In genomic region chr1:87908006-87908405, GRCm38 (mm10) we compare ENCODE assay signal across 20 mouse cellular contexts. TPM values are rescaled to one million over a fixed set of nuclear protein-coding genes. Genes with fewer than 3 reads are reported as not detected.
A peak's percentile ranks its signal among the peaks of the same experiment; 100 is the strongest.
DNase-seq lines count a peak whose midpoint lies in the region; ATAC-seq and TF ChIP-seq lines count a peak whose summit lies in the region.
"Had no signal": no experiment of that assay in that cellular context is flagged by ENCODE, and none has a peak within 500 bp of the region (broad histone marks: within the 10 kb centered on the region; RNA-seq: fewer than 3 reads in every experiment).

No protein-coding gene starts in this region.

- peak; percentile 56 for DNase-seq in kidney, adult 2 months
- DNase-seq in liver, adult 2 months (ENCODE audit: extremely low read depth, low read depth, low spot score) = no peak
- no peak for DNase-seq in liver, embryonic 11.5 days (ENCODE audit: low spot score)
- no peak for DNase-seq in left cerebral cortex, postnatal 25 days (ENCODE audit: low spot score in 2 of 2)
- no peak for DNase-seq in right cerebral cortex, adult 18-20 months
- DNase-seq: adrenal gland, adult 2 months; adrenal gland, postnatal 10 days; adrenal gland, postnatal 25 days; cerebellum, adult 11 months; cerebellum, adult 18-20 months; cerebellum, adult 8-10 months; cerebellum, postnatal 10 days; cerebellum, postnatal 25 days had no signal

- H3K9ac ChIP-seq in kidney, embryonic 14.5 days (ENCODE audit: low read depth, low read length) = no peak overlapping the region
- no peak overlapping the region for H3K9ac ChIP-seq in liver, adult 2 months (ENCODE audit: low read depth, low read length)
- H3K9ac ChIP-seq in liver, embryonic 11.5 days (ENCODE audit: low read depth, low read length) = no peak overlapping the region
- no peak overlapping the region for H3K9ac ChIP-seq in intestine, embryonic 16.5 days (ENCODE audit: low read depth, low read length)
- H3K9ac ChIP-seq: embryonic facial prominence, embryonic 12.5 days; forebrain, embryonic 13.5 days; forebrain, embryonic 15.5 days had no signal

- H3K4me2 ChIP-seq in kidney, embryonic 14.5 days (replicated peaks; ENCODE audit: low read depth, low read length) = no peak overlapping the region
- H3K4me2 ChIP-seq in liver, embryonic 11.5 days = no peak overlapping the region
- no peak overlapping the region for H3K4me2 ChIP-seq in intestine, embryonic 16.5 days (ENCODE audit: low read depth, low read length)
- H3K4me2 ChIP-seq: embryonic facial prominence, embryonic 12.5 days; forebrain, embryonic 13.5 days; forebrain, embryonic 15.5 days had no signal

- 57% methylated on average over 2 of the region's 2 CpGs for WGBS in kidney, adult 2 months
- WGBS in kidney, embryonic 14.5 days = 89% methylated on average over 2 of the region's 2 CpGs
- WGBS in liver, adult 2 months = 85% methylated on average over 2 of the region's 2 CpGs
- 91% methylated on average over 2 of the region's 2 CpGs for WGBS in liver, embryonic 11.5 days
- WGBS in intestine, embryonic 16.5 days = 89% methylated on average over 2 of the region's 2 CpGs
- WGBS in small intestine, adult 2 months = 89% methylated on average over 2 of the region's 2 CpGs

- intact Hi-C loops in left cerebral cortex, postnatal 25 days (cut with DNase I) = no loop called here

- TF ChIP-seq CTCF in kidney, adult 2 months (conservative IDR thresholded peaks at IDR 0.05; ENCODE audit: insufficient read depth, insufficient read length, low read depth, low read length) = no peak
- TF ChIP-seq CTCF in liver, adult 2 months (IDR thresholded peaks at IDR 0.05; ENCODE audit: low read depth, low read length) = no peak
- no peak for TF ChIP-seq CTCF in small intestine, adult 2 months (IDR thresholded peaks at IDR 0.05; ENCODE audit: extremely low read depth, insufficient read length, insufficient replicate concordance, low read depth, low read length)

- H3K27ac ChIP-seq in kidney, adult 2 months (ENCODE audit: insufficient read depth, low read depth, low read length) = peak overlapping the region; percentile 82
- H3K27ac ChIP-seq in kidney, embryonic 14.5 days (ENCODE audit: low read depth, low read length) = no peak overlapping the region
- 0 out of 2 replicates have a peak overlapping the region, but pooled peaks have one; percentile 0 for H3K27ac ChIP-seq in liver, adult 2 months (replicated peaks; ENCODE audit: insufficient read depth, low read depth, low read length)
- H3K27ac ChIP-seq in liver, embryonic 11.5 days (ENCODE audit: low read depth, low read length) = no peak overlapping the region
- peak overlapping the region; percentile 93 for H3K27ac ChIP-seq in intestine, embryonic 16.5 days (ENCODE audit: low read length)
- H3K27ac ChIP-seq in small intestine, adult 2 months (ENCODE audit: insufficient read depth, low read depth, low read length) = peak overlapping the region; percentile 94
- H3K27ac ChIP-seq: embryonic facial prominence, embryonic 10.5 days; embryonic facial prominence, embryonic 12.5 days; forebrain, embryonic 13.5 days; forebrain, embryonic 15.5 days had no signal

- H3K79me2 ChIP-seq in liver, adult 2 months (ENCODE audit: control insufficient read depth, insufficient read depth, low read length) = peaks cover 7% of the 10 kb centered on the region; the same call in 1 of the 2 replicates

- ATAC-seq in kidney, embryonic 14.5 days (ENCODE audit: low FRiP score, low TSS enrichment) = no peak
- ATAC-seq in liver, embryonic 11.5 days (replicated peaks; ENCODE audit: low FRiP score) = no peak
- no peak for ATAC-seq in intestine, embryonic 16.5 days
- ATAC-seq: forebrain, embryonic 13.5 days; forebrain, embryonic 15.5 days had no signal

- H3K36me3 ChIP-seq in kidney, adult 2 months (ENCODE audit: control insufficient read depth, insufficient read depth, low read length) = no peaks in the 10 kb centered on the region; the same call in 1 of the 2 replicates
- H3K36me3 ChIP-seq in kidney, embryonic 14.5 days (ENCODE audit: control insufficient read depth, insufficient read depth, low read length) = peaks cover 3% of the 10 kb centered on the region; the same call in 1 of the 2 replicates
- H3K36me3 ChIP-seq in liver, adult 2 months (ENCODE audit: control insufficient read depth, insufficient read depth, low read length) = peaks cover 4% of the 10 kb centered on the region
- H3K36me3 ChIP-seq in liver, embryonic 11.5 days (ENCODE audit: control insufficient read depth, insufficient read depth, low read length) = no peaks in the 10 kb centered on the region
- H3K36me3 ChIP-seq in intestine, embryonic 16.5 days (ENCODE audit: control insufficient read depth, insufficient read depth, low read length) = no peaks in the 10 kb centered on the region
- H3K36me3 ChIP-seq in small intestine, adult 2 months (ENCODE audit: control insufficient read depth, insufficient read depth, low read length) = no peaks in the 10 kb centered on the region
- H3K36me3 ChIP-seq: forebrain, embryonic 15.5 days had no signal

- H3K4me3 ChIP-seq in kidney, adult 2 months (ENCODE audit: insufficient read depth, low read depth, low read length) = no peak overlapping the region
- no peak overlapping the region for H3K4me3 ChIP-seq in kidney, embryonic 14.5 days (ENCODE audit: low read length)
- no peak overlapping the region for H3K4me3 ChIP-seq in liver, adult 2 months (ENCODE audit: insufficient read depth, low read depth, low read length)
- no peak overlapping the region for H3K4me3 ChIP-seq in liver, embryonic 11.5 days (ENCODE audit: low read depth, low read length)
- H3K4me3 ChIP-seq in intestine, embryonic 16.5 days (ENCODE audit: low read length) = no peak overlapping the region
- no peak overlapping the region for H3K4me3 ChIP-seq in small intestine, adult 2 months (ENCODE audit: low read depth, low read length)
- H3K4me3 ChIP-seq: embryonic facial prominence, embryonic 10.5 days; embryonic facial prominence, embryonic 12.5 days; forebrain, embryonic 13.5 days; forebrain, embryonic 15.5 days had no signal

- TF ChIP-seq POLR2A in kidney, adult 2 months (IDR thresholded peaks at IDR 0.05; ENCODE audit: low read depth, low read length) = no peak
- no peak for TF ChIP-seq POLR2A in liver, adult 2 months (IDR thresholded peaks at IDR 0.05; ENCODE audit: extremely low read depth, insufficient read depth, low read length)
- no peak for TF ChIP-seq POLR2A in small intestine, adult 2 months (IDR thresholded peaks at IDR 0.05; ENCODE audit: low read depth, low read length)

- H3K27me3 ChIP-seq in kidney, adult 2 months (replicated peaks; ENCODE audit: control insufficient read depth, insufficient read depth, low read length) = no peaks in the 10 kb centered on the region
- no peaks in the 10 kb centered on the region for H3K27me3 ChIP-seq in kidney, embryonic 14.5 days (ENCODE audit: control insufficient read depth, insufficient read depth, low read length)
- no peaks in the 10 kb centered on the region for H3K27me3 ChIP-seq in liver, adult 2 months (ENCODE audit: control insufficient read depth, insufficient read depth, low read length)
- H3K27me3 ChIP-seq in liver, embryonic 11.5 days (replicated peaks; ENCODE audit: control insufficient read depth, insufficient read depth, low read length) = no peaks in the 10 kb centered on the region
- no peaks in the 10 kb centered on the region for H3K27me3 ChIP-seq in intestine, embryonic 16.5 days (replicated peaks; ENCODE audit: control insufficient read depth, insufficient read depth, low read length)
- no peaks in the 10 kb centered on the region for H3K27me3 ChIP-seq in small intestine, adult 2 months (ENCODE audit: control insufficient read depth, insufficient read depth, low read length)
- H3K27me3 ChIP-seq: embryonic facial prominence, embryonic 12.5 days; forebrain, embryonic 13.5 days; forebrain, embryonic 15.5 days had no signal

- peaks cover 25% of the 10 kb centered on the region for H3K4me1 ChIP-seq in kidney, adult 2 months (ENCODE audit: control insufficient read depth, insufficient read depth, low read length)
- H3K4me1 ChIP-seq in kidney, embryonic 14.5 days (ENCODE audit: control insufficient read depth, insufficient read depth, low read length) = no peaks in the 10 kb centered on the region
- peaks cover 19% of the 10 kb centered on the region for H3K4me1 ChIP-seq in liver, adult 2 months (ENCODE audit: control insufficient read depth, insufficient read depth, low read length)
- H3K4me1 ChIP-seq in liver, embryonic 11.5 days (replicated peaks; ENCODE audit: control insufficient read depth, insufficient read depth, low read length) = peaks cover 21% of the 10 kb centered on the region
- peaks cover 24% of the 10 kb centered on the region for H3K4me1 ChIP-seq in intestine, embryonic 16.5 days (ENCODE audit: control insufficient read depth, insufficient read depth, low read length)
- H3K4me1 ChIP-seq in small intestine, adult 2 months (ENCODE audit: control insufficient read depth, insufficient read depth, insufficient read length, low read length) = peaks cover 19% of the 10 kb centered on the region
- H3K4me1 ChIP-seq: embryonic facial prominence, embryonic 10.5 days; embryonic facial prominence, embryonic 12.5 days; forebrain, embryonic 13.5 days; forebrain, embryonic 15.5 days had no signal

- no peaks in the 10 kb centered on the region for H3K9me3 ChIP-seq in kidney, embryonic 14.5 days (ENCODE audit: control insufficient read depth, low read length)
- H3K9me3 ChIP-seq in liver, embryonic 11.5 days (ENCODE audit: control insufficient read depth, low read length) = no peaks in the 10 kb centered on the region
- H3K9me3 ChIP-seq in intestine, embryonic 16.5 days (ENCODE audit: control insufficient read depth, low read length) = no peaks in the 10 kb centered on the region
- H3K9me3 ChIP-seq: embryonic facial prominence, embryonic 10.5 days; embryonic facial prominence, embryonic 12.5 days; forebrain, embryonic 13.5 days; forebrain, embryonic 15.5 days had no signal

RNA-seq across cellular contexts. Expression of gene Dgkd, which starts 54.9 kb away (rescaled TPM):
- 31.4 and 32.1 TPM in 2 replicates for polyA plus RNA-seq in kidney, adult 2 months (2012; rRNA removed)
- polyA plus RNA-seq in kidney, embryonic 14.5 days (2014; fragmentation: Nextera tagmentation; extraction: Ambion mirVana) = 18.1 and 32.6 TPM in 2 replicates
- 12.4 and 14.8 TPM in 2 replicates for total RNA-seq in liver, adult 2 months (2014; rRNA removed)
- 7.1 and 9.6 TPM in 2 replicates for polyA plus RNA-seq in liver, adult 2 months (2012; rRNA removed)
- polyA plus RNA-seq in liver, embryonic 11.5 days (2014; fragmentation: Nextera tagmentation; extraction: Ambion mirVana) = 33.5 and 33.7 TPM in 2 replicates
- polyA plus RNA-seq in intestine, embryonic 16.5 days (2015; fragmentation: Nextera tagmentation; extraction: Ambion mirVana) = 24.0 and 26.9 TPM in 2 replicates
- 21.5 and 47.1 TPM in 2 replicates for polyA plus RNA-seq in small intestine, adult 2 months (2012; rRNA removed)
- 100 to 1,000 TPM; 106 to 107 TPM for total RNA-seq in left cerebral cortex, postnatal 25 days (2021)

Comparison
In these comparisons a context has a peak if more than half of its experiments do, and no peak if none do; other contexts are left out.
1. H3K27ac ChIP-seq: peak in kidney, adult 2 months (single experiment), liver, adult 2 months (single experiment), intestine, embryonic 16.5 days (single experiment) and small intestine, adult 2 months (single experiment); none in kidney, embryonic 14.5 days (single experiment) and liver, embryonic 11.5 days (single experiment).